Mouse (Mus musculus) midbrain, postnatal 0 days (tissue): ENCODE measurements around the gene Cux2. TPM values are rescaled to one million over a fixed set of nuclear protein-coding genes. Genes with fewer than 3 reads are reported as not detected.

Source experiments
- ATAC-seq: fragments of 200-750 bp; cut with Nextera tagmentation; 2 replicates; pipeline ENCODE4 v1.8.0; 2017; ENCODE audit warnings: moderate number of reproducible peaks, mild to moderate bottlenecking, moderate TSS enrichment, moderate library complexity; ENCODE audit not compliant: low FRiP score
- DNase-seq: peaks from one replicate; pipeline ENCODE4 v3.0.0-alpha.2; 2015; ENCODE audit warnings: low spot score
- H3K27ac ChIP-seq: fragments of 300-500 bp; sonication (generic); 2 replicates; pipeline ENCODE4 v1.5.1; 2014; ENCODE audit warnings: low read depth, mild to moderate bottlenecking, low read length, mixed read lengths
- H3K27me3 ChIP-seq: fragments of 300-500 bp; sonication (generic); 2 replicates; pipeline ENCODE4 v1.6.1; 2014; ENCODE audit warnings: low read length, control low read depth, mixed read lengths; ENCODE audit not compliant: insufficient read depth
- H3K36me3 ChIP-seq: fragments of 300-500 bp; sonication (generic); 2 replicates; pipeline ENCODE4 v1.6.1; 2014; ENCODE audit warnings: low read length, control low read depth, mixed read lengths; ENCODE audit not compliant: insufficient read depth
- H3K4me1 ChIP-seq: fragments of 300-500 bp; sonication (generic); 2 replicates; pipeline ENCODE4 v1.6.1; 2014; ENCODE audit warnings: mild to moderate bottlenecking, control low read depth, antibody characterized with exemption, low read length, mixed read lengths; ENCODE audit not compliant: insufficient read depth
- H3K4me2 ChIP-seq: fragments of 300-500 bp; sonication (generic); 2 replicates; pipeline ENCODE4 v1.6.1; 2014; ENCODE audit warnings: low read depth, mild to moderate bottlenecking, low read length, mixed read lengths; ENCODE audit not compliant: poor library complexity, severe bottlenecking
- H3K4me3 ChIP-seq: fragments of 300-500 bp; sonication (generic); 2 replicates; pipeline ENCODE4 v1.5.1; 2014; ENCODE audit warnings: low read depth, mild to moderate bottlenecking, low read length, moderate library complexity
- H3K9ac ChIP-seq: fragments of 300-500 bp; sonication (generic); replicated peaks from 2 replicates; pipeline ENCODE4 v1.6.1; 2014; ENCODE audit warnings: mild to moderate bottlenecking, low read length, moderate library complexity, mixed read lengths; ENCODE audit not compliant: poor library complexity, severe bottlenecking
- H3K9me3 ChIP-seq: fragments of 300-500 bp; sonication (generic); 2 replicates; pipeline ENCODE4 v1.6.1; 2016; ENCODE audit warnings: low read length, control low read depth
- CTCF ChIP-seq: IDR thresholded peaks from 2 replicates; pipeline ENCODE4 v1.5.1; 2016; ENCODE audit warnings: antibody characterized with exemption, mild to moderate bottlenecking
- WGBS: fragments of 180-500 bp; shearing (Covaris S2); extraction: QIAGEN DNeasy Blood & Tissue Kit; methylation state at CpG from one replicate; pipeline ENCODE4 v1.1.7; 2014; 5-methylcytosine and 5-hydroxymethylcytosine counted together
- polyA plus RNA-seq: library from polyadenylated mRNA; unstranded; fragments of >200 nt; fragmentation: Nextera tagmentation; extraction: Ambion mirVana; gene quantifications from 2 replicates; pipeline ENCODE4 v1.2.1, GENCODE M21; 2015
- total RNA-seq: library from RNA; depleted of rRNA; stranded (reverse); fragments of >200 nt; gene quantifications from 2 replicates; pipeline ENCODE4 v1.2.3, GENCODE M21; 2014

Gene Cux2
- total and polyA plus RNA-seq, 2 experiments from 2014 or later = 17.4 to 40.1 TPM

GRCm38 (mm10) chr5:122068563-122068962 lies 18.7 kb upstream of the Cux2 start:
- H3K36me3 ChIP-seq = no peaks in the 10 kb centered on the region

GRCm38 (mm10) chr5:122063204-122063933 lies 13.5 kb upstream of the Cux2 start:
- Histone ChIP-seq H3K27ac (no peak overlapping the region), H3K4me3 (no peak overlapping the region)

More at GRCm38 (mm10) chr5:122068563-122068962, 18.7 kb upstream of the Cux2 start:
- WGBS = 55% methylated on average over 13 of the region's 13 CpGs
- DNase-seq (no peak), ATAC-seq (no peak)
- no peak overlapping the region for H3K27ac ChIP-seq
- TF ChIP-seq CTCF = no peak
- no peak overlapping the region for H3K9ac ChIP-seq
- H3K4me2 ChIP-seq = no peak overlapping the region
- no peaks in the 10 kb centered on the region for H3K4me1 ChIP-seq
- no peaks in the 10 kb centered on the region for H3K9me3 ChIP-seq
- H3K27me3 ChIP-seq = no peaks in the 10 kb centered on the region
- H3K4me3 ChIP-seq = no peak overlapping the region

GRCm38 (mm10) chr5:122062479-122062878 lies 12.6 kb upstream of the Cux2 start:
- H3K4me2 ChIP-seq = 0 out of 2 replicates have a peak overlapping the region, but pooled peaks have one; percentile 12
- no peak for DNase-seq
- peaks cover 4% of the 10 kb centered on the region; the same call in 1 of the 2 replicates for H3K27me3 ChIP-seq
- no peak overlapping the region for H3K9ac ChIP-seq
- WGBS = 35% methylated on average over 12 of the region's 12 CpGs
- H3K4me3 ChIP-seq = no peak overlapping the region
- no peak for ATAC-seq
- H3K36me3 ChIP-seq = no peaks in the 10 kb centered on the region
- 0 out of 2 replicates have a peak overlapping the region, but pooled peaks have one; percentile 12 for H3K27ac ChIP-seq
- no peaks in the 10 kb centered on the region for H3K9me3 ChIP-seq
- H3K4me1 ChIP-seq = no peaks in the 10 kb centered on the region
- TF ChIP-seq CTCF = no peak

More at GRCm38 (mm10) chr5:122063204-122063933, 13.5 kb upstream of the Cux2 start:
- no peak overlapping the region for H3K4me2 ChIP-seq
- TF ChIP-seq CTCF = no peak
- H3K27me3 ChIP-seq = peaks cover 4% of the 10 kb centered on the region; the same call in 1 of the 2 replicates
- DNase-seq (no peak), ATAC-seq (no peak)
- 73% methylated on average over 25 of the region's 25 CpGs for WGBS
- H3K4me1 ChIP-seq = no peaks in the 10 kb centered on the region
- H3K9me3 ChIP-seq = no peaks in the 10 kb centered on the region
- H3K36me3 ChIP-seq = no peaks in the 10 kb centered on the region
- H3K9ac ChIP-seq = no peak overlapping the region

- Histone ChIP-seq H3K27me3 (peaks cover 4% of the 10 kb centered on the region; the same call in 1 of the 2 replicates), H3K36me3 (no peaks in the 10 kb centered on the region), H3K4me2 (no peak overlapping the region; the same call in 1 of the 2 replicates), H3K9ac (no peak overlapping the region), H3K4me3 (no peak overlapping the region), H3K4me1 (no peaks in the 10 kb centered on the region), H3K27ac (no peak overlapping the region), H3K9me3 (no peaks in the 10 kb centered on the region)
- TF ChIP-seq CTCF = no peak
- ATAC-seq = no peak
- 32% methylated on average over 8 of the region's 12 CpGs for WGBS
- no peak for DNase-seq
These were observed 10.9 kb upstream of the Cux2 start for GRCm38 (mm10) chr5:122060767-122061333.

- TF ChIP-seq CTCF = peak; percentile 87
- Histone ChIP-seq H3K27ac (no peak overlapping the region), H3K9me3 (no peaks in the 10 kb centered on the region), H3K36me3 (no peaks in the 10 kb centered on the region), H3K4me1 (no peaks in the 10 kb centered on the region), H3K4me3 (peak overlapping the region; percentile 9; the same call in 1 of the 2 replicates), H3K9ac (0 out of 2 replicates have a peak overlapping the region, but pooled peaks have one; percentile 13), H3K27me3 (peaks cover 4% of the 10 kb centered on the region; the same call in 1 of the 2 replicates), H3K4me2 (peak overlapping the region; percentile 51)
- WGBS = 26% methylated on average over 39 of the region's 39 CpGs
- DNase-seq = peak; percentile 79
- no peak for ATAC-seq
These were observed 9.4 kb upstream of the Cux2 start for GRCm38 (mm10) chr5:122059060-122060017.
